Mouse (Mus musculus): ENCODE measurements at regions not wholly inside any gene's neighbourhood (a gene's known extent, or its start where the extent isn't known, plus 50 kb on each side); places are given as distances from the start of the nearest gene placed in this dataset.
"Not testable (repeated sequence)": the region's sequence is repeated elsewhere in the genome, so short reads cannot be mapped to it uniquely, and the experiment has no call there.

DNA sequence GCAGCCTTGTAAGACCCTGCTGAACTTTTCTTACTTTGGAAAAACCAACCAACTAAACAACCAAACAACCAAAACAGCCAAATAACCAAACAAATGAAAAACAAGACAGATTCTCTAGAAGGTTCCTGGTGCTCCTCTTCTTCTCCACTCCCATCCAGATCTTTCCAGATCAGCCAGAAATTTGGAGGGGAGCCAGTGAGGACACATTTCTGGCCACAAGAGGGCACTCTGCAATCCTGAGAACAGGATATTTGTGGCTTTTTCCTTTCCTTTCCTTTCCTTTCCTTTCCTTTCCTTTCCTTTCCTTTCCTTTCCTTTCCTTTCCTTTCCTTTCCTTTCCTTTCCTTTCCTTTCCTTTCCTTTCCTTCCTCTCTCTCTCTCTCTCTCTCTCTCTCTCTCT, 177.9 kb upstream of the Prok2 start:
- TF ChIP-seq CTCF (IDR thresholded peaks at IDR 0.05): peak; percentile 78
- TF ChIP-seq POLR2A (IDR thresholded peaks at IDR 0.05; ENCODE audit: insufficient read depth, low read depth, low read length): not testable (repeated sequence)
